Mouse (Mus musculus) gastrocnemius, postnatal 4 days (tissue): Measurements from ENCODE around the gene Carmil1. TPM values are rescaled to one million over a fixed set of nuclear protein-coding genes. Genes with fewer than 3 reads are reported as not detected.
A peak's percentile ranks its signal among the peaks of the same experiment; 100 is the strongest.

Source experiments
- DNase-seq, 2 experiments: peaks; one replicate each; pipeline ENCODE4 v3.0.0; 2021 to 2022; ENCODE audit warnings: low spot score in 2 of 2, mixed read lengths in 2 of 2
- total RNA-seq, 2 experiments: library from RNA; stranded (reverse); gene quantifications; 2 replicates each; pipeline ENCODE4 v1.2.3; 2021

Carmil1 gene
- total RNA-seq, 2 experiments from 2014 or later: 5.4 to 6.6 TPM

- DNase-seq: no peak
Measured at GRCm38 (mm10) chr13:24260751-24261591, 19.6 kb downstream of the Carmil1 start.

GRCm38 (mm10) chr13:24257809-24258208, 22.8 kb downstream of the Carmil1 start:
- DNase-seq: no peak

- DNase-seq: peak in 1 of 2 experiments; percentile 18
Measured at GRCm38 (mm10) chr13:24253989-24254388, 26.6 kb downstream of the Carmil1 start.

- DNase-seq: no peak
Measured at GRCm38 (mm10) chr13:24253551-24253950, 27.0 kb downstream of the Carmil1 start.

- DNase-seq: no peak
Measured at GRCm38 (mm10) chr13:24251236-24251635, 29.4 kb downstream of the Carmil1 start.

- DNase-seq: no peak
Measured at GRCm38 (mm10) chr13:24247928-24248327, 32.7 kb downstream of the Carmil1 start.

GRCm38 (mm10) chr13:24247441-24247840, 33.2 kb downstream of the Carmil1 start:
- DNase-seq: no peak

- DNase-seq: no peak
Measured at GRCm38 (mm10) chr13:24246266-24246665, 34.3 kb downstream of the Carmil1 start.

- DNase-seq: no peak
Measured at GRCm38 (mm10) chr13:24244613-24245012, 36.0 kb downstream of the Carmil1 start.

- DNase-seq: no peak
Measured at GRCm38 (mm10) chr13:24243964-24244363, 36.6 kb downstream of the Carmil1 start.

- DNase-seq: no peak
Measured at GRCm38 (mm10) chr13:24242429-24243106, 38.0 kb downstream of the Carmil1 start.

GRCm38 (mm10) chr13:24241201-24241600, 39.4 kb downstream of the Carmil1 start:
- no peak for DNase-seq

- DNase-seq: no peak
Measured at GRCm38 (mm10) chr13:24240430-24240829, 40.2 kb downstream of the Carmil1 start.

- DNase-seq: no peak
Measured at GRCm38 (mm10) chr13:24238456-24239120, 42.0 kb downstream of the Carmil1 start.

- no peak for DNase-seq
Measured at GRCm38 (mm10) chr13:24236736-24237135, 43.9 kb downstream of the Carmil1 start.

- no peak for DNase-seq
Measured at GRCm38 (mm10) chr13:24232750-24233149, 47.8 kb downstream of the Carmil1 start.

- no peak for DNase-seq
Measured at GRCm38 (mm10) chr13:24231746-24232483, 48.7 kb downstream of the Carmil1 start.

- no peak for DNase-seq
Measured at GRCm38 (mm10) chr13:24231146-24231545, 49.4 kb downstream of the Carmil1 start.

- no peak for DNase-seq
Measured at GRCm38 (mm10) chr13:24230541-24231095, 50.0 kb downstream of the Carmil1 start.

GRCm38 (mm10) chr13:24223425-24224201, 57.0 kb downstream of the Carmil1 start:
- no peak for DNase-seq
